Mouse (Mus musculus): Measurements from ENCODE around the gene Tbc1d2. TPM values are rescaled to one million over a fixed set of nuclear protein-coding genes. Genes with fewer than 3 reads are reported as not detected.

Tbc1d2 gene
- polyA plus RNA-seq, 1 experiment: 2.4 TPM

GRCm38 (mm10) chr4:46630390-46630789 is 19.6 kb downstream of the Tbc1d2 start:
- H3K4me3 ChIP-seq (ENCODE audit: insufficient read depth, low read depth, low read length): no peak overlapping the region
- H3K4me1 ChIP-seq (ENCODE audit: control insufficient read depth, insufficient read depth, insufficient read length, low read length): peaks cover 32% of the 10 kb centered on the region
- H3K27ac ChIP-seq (replicated peaks; ENCODE audit: low read depth, low read length): no peak overlapping the region; the same call in 1 of the 2 replicates

GRCm38 (mm10) chr4:46628873-46629272 is 21.1 kb downstream of the Tbc1d2 start:
- Histone ChIP-seq H3K4me3 (ENCODE audit: insufficient read depth, low read depth, low read length) (no peak overlapping the region), H3K27ac (replicated peaks; ENCODE audit: low read depth, low read length) (no peak overlapping the region), H3K4me1 (ENCODE audit: control insufficient read depth, insufficient read depth, insufficient read length, low read length) (peaks cover 32% of the 10 kb centered on the region)

- Histone ChIP-seq H3K27ac (replicated peaks; ENCODE audit: low read depth, low read length) (no peak overlapping the region), H3K4me1 (ENCODE audit: control insufficient read depth, insufficient read depth, insufficient read length, low read length) (peaks cover 32% of the 10 kb centered on the region), H3K4me3 (ENCODE audit: insufficient read depth, low read depth, low read length) (no peak overlapping the region)
Measured at GRCm38 (mm10) chr4:46628081-46628480, 21.9 kb downstream of the Tbc1d2 start.

- H3K4me1 ChIP-seq (ENCODE audit: control insufficient read depth, insufficient read depth, insufficient read length, low read length): peaks cover 20% of the 10 kb centered on the region
- H3K4me3 ChIP-seq (ENCODE audit: insufficient read depth, low read depth, low read length): no peak overlapping the region
- no peak overlapping the region for H3K27ac ChIP-seq (replicated peaks; ENCODE audit: low read depth, low read length)
Measured at GRCm38 (mm10) chr4:46625101-46625500, 24.9 kb downstream of the Tbc1d2 start.

- H3K4me3 ChIP-seq (ENCODE audit: insufficient read depth, low read depth, low read length): no peak overlapping the region
- H3K27ac ChIP-seq (replicated peaks; ENCODE audit: low read depth, low read length): no peak overlapping the region
- peaks cover 17% of the 10 kb centered on the region for H3K4me1 ChIP-seq (ENCODE audit: control insufficient read depth, insufficient read depth, insufficient read length, low read length)
Measured at GRCm38 (mm10) chr4:46623007-46623406, 27.0 kb downstream of the Tbc1d2 start.

GRCm38 (mm10) chr4:46620946-46621345 is 29.1 kb downstream of the Tbc1d2 start:
- Histone ChIP-seq H3K27ac (replicated peaks; ENCODE audit: low read depth, low read length) (no peak overlapping the region), H3K4me3 (ENCODE audit: insufficient read depth, low read depth, low read length) (no peak overlapping the region), H3K4me1 (ENCODE audit: control insufficient read depth, insufficient read depth, insufficient read length, low read length) (no peaks in the 10 kb centered on the region)

- Histone ChIP-seq H3K4me3 (ENCODE audit: insufficient read depth, low read depth, low read length) (no peak overlapping the region), H3K27ac (replicated peaks; ENCODE audit: low read depth, low read length) (no peak overlapping the region), H3K4me1 (ENCODE audit: control insufficient read depth, insufficient read depth, insufficient read length, low read length) (no peaks in the 10 kb centered on the region)
Measured at GRCm38 (mm10) chr4:46620330-46620729, 29.7 kb downstream of the Tbc1d2 start.

- no peaks in the 10 kb centered on the region for H3K4me1 ChIP-seq (ENCODE audit: control insufficient read depth, insufficient read depth, insufficient read length, low read length)
- H3K4me3 ChIP-seq (ENCODE audit: insufficient read depth, low read depth, low read length): no peak overlapping the region
- H3K27ac ChIP-seq (replicated peaks; ENCODE audit: low read depth, low read length): no peak overlapping the region
Measured at GRCm38 (mm10) chr4:46618196-46618817, 31.7 kb downstream of the Tbc1d2 start.

- no peak overlapping the region for H3K4me3 ChIP-seq (ENCODE audit: insufficient read depth, low read depth, low read length)
- no peak overlapping the region for H3K27ac ChIP-seq (replicated peaks; ENCODE audit: low read depth, low read length)
- no peaks in the 10 kb centered on the region for H3K4me1 ChIP-seq (ENCODE audit: control insufficient read depth, insufficient read depth, insufficient read length, low read length)
Measured at GRCm38 (mm10) chr4:46617408-46617807, 32.6 kb downstream of the Tbc1d2 start.

GRCm38 (mm10) chr4:46614641-46615040 is 35.4 kb downstream of the Tbc1d2 start:
- no peaks in the 10 kb centered on the region for H3K4me1 ChIP-seq (ENCODE audit: control insufficient read depth, insufficient read depth, insufficient read length, low read length)
- H3K27ac ChIP-seq (replicated peaks; ENCODE audit: low read depth, low read length): no peak overlapping the region
- no peak overlapping the region for H3K4me3 ChIP-seq (ENCODE audit: insufficient read depth, low read depth, low read length)

- H3K4me3 ChIP-seq (ENCODE audit: insufficient read depth, low read depth, low read length): no peak overlapping the region
- no peak overlapping the region for H3K27ac ChIP-seq (replicated peaks; ENCODE audit: low read depth, low read length)
- H3K4me1 ChIP-seq (ENCODE audit: control insufficient read depth, insufficient read depth, insufficient read length, low read length): no peaks in the 10 kb centered on the region
Measured at GRCm38 (mm10) chr4:46613618-46614017, 36.4 kb downstream of the Tbc1d2 start.

GRCm38 (mm10) chr4:46611181-46611580 is 38.8 kb downstream of the Tbc1d2 start:
- Histone ChIP-seq H3K27ac (replicated peaks; ENCODE audit: low read depth, low read length) (no peak overlapping the region), H3K4me1 (ENCODE audit: control insufficient read depth, insufficient read depth, insufficient read length, low read length) (no peaks in the 10 kb centered on the region), H3K4me3 (ENCODE audit: insufficient read depth, low read depth, low read length) (no peak overlapping the region)

- Histone ChIP-seq H3K27ac (replicated peaks; ENCODE audit: low read depth, low read length) (no peak overlapping the region), H3K4me1 (ENCODE audit: control insufficient read depth, insufficient read depth, insufficient read length, low read length) (no peaks in the 10 kb centered on the region), H3K4me3 (ENCODE audit: insufficient read depth, low read depth, low read length) (no peak overlapping the region)
Measured at GRCm38 (mm10) chr4:46607601-46608000, 42.4 kb downstream of the Tbc1d2 start.

- Histone ChIP-seq H3K4me3 (ENCODE audit: insufficient read depth, low read depth, low read length) (no peak overlapping the region), H3K27ac (replicated peaks; ENCODE audit: low read depth, low read length) (no peak overlapping the region), H3K4me1 (ENCODE audit: control insufficient read depth, insufficient read depth, insufficient read length, low read length) (no peaks in the 10 kb centered on the region)
Measured at GRCm38 (mm10) chr4:46605451-46605850, 44.6 kb downstream of the Tbc1d2 start.

GRCm38 (mm10) chr4:46602704-46603103 is 47.3 kb downstream of the Tbc1d2 start:
- Histone ChIP-seq H3K27ac (replicated peaks; ENCODE audit: low read depth, low read length) (no peak overlapping the region), H3K4me3 (ENCODE audit: insufficient read depth, low read depth, low read length) (no peak overlapping the region), H3K4me1 (ENCODE audit: control insufficient read depth, insufficient read depth, insufficient read length, low read length) (no peaks in the 10 kb centered on the region)

- no peak within 1 kb of the TSS for H3K27ac ChIP-seq (replicated peaks; ENCODE audit: low read depth, low read length)
- H3K4me3 ChIP-seq (ENCODE audit: insufficient read depth, low read depth, low read length): peak within 1 kb of the TSS; percentile 81
- no peaks in the 10 kb centered on the region for H3K4me1 ChIP-seq (ENCODE audit: control insufficient read depth, insufficient read depth, insufficient read length, low read length)
Measured at GRCm38 (mm10) chr4:46601844-46602423, 48.1 kb downstream of the Tbc1d2 start, which contains the start of gene Coro2a. Gene Coro2a, minus strand, starts transcription at chr4:46602202.

All from brown adipose tissue, adult 24 weeks (tissue).